Mouse (Mus musculus): Measurements from ENCODE around the gene Psma3. TPM values are rescaled to one million over a fixed set of nuclear protein-coding genes. Genes with fewer than 3 reads are reported as not detected.

The Psma3 gene
- polyA plus RNA-seq, 1 experiment from 2014 or later: 634 TPM

DNA sequence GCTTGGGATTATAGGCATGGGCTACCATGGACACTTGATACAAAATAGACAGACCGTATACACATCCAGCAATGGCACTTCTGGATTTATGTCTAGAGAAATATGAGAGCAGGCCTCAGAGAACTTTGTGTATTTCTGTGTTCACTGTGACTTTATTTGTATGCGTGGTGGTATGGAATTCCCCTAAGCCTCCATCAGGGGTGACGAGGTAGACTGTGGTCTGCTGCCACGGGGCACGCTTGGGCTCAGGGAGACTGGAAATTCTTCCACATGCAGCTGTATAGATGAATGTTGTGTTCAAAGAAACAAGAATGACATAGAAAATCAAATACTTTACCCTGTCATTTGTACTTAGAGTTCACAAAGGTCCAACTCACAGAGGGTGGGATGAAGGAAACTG, 56.3 kb downstream of the Psma3 start:
- H3K9me3 ChIP-seq: no peaks in the 10 kb centered on the region
- H3K27ac ChIP-seq: no peak overlapping the region
- no peak for ATAC-seq (ENCODE audit: low FRiP score, low read depth)
- peaks cover 63% of the 10 kb centered on the region for H3K36me3 ChIP-seq
- no peaks in the 10 kb centered on the region; the same call in 1 of the 2 replicates for H3K4me1 ChIP-seq
- H3K27me3 ChIP-seq: no peaks in the 10 kb centered on the region
- no peak overlapping the region for H3K4me3 ChIP-seq
- H3K4me2 ChIP-seq (replicated peaks): no peak overlapping the region
- H3K9ac ChIP-seq: no peak overlapping the region
- 95% methylated on average over 5 of the region's 5 CpGs for WGBS

DNA sequence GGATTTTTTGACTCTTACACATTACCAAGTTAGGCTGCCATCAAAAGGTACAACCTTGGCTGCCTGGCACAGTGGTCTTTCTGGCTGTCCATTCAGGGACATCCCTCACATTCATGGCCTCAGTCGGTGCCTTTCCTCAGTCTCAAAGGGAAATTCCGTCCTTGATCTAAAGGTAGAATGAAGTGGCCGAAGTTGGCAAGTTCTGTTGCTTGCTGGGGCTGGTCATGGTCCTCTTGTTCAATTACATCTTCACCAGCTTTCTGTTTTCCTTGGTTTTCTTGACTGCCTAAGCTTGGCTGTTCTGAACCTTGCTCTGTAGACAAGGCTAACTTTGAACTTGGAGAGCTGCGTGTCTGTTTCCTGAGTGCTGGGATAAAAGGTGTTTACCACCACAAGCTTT, 61.4 kb downstream of the Psma3 start:
- Histone ChIP-seq H3K27me3 (no peaks in the 10 kb centered on the region), H3K27ac (no peak overlapping the region), H3K4me3 (no peak overlapping the region), H3K9me3 (no peaks in the 10 kb centered on the region), H3K4me1 (no peaks in the 10 kb centered on the region), H3K36me3 (peaks cover 64% of the 10 kb centered on the region), H3K9ac (no peak overlapping the region), H3K4me2 (replicated peaks) (no peak overlapping the region)
- WGBS: 84% methylated on average over 4 of the region's 4 CpGs
- ATAC-seq (ENCODE audit: low FRiP score, low read depth): no peak

DNA sequence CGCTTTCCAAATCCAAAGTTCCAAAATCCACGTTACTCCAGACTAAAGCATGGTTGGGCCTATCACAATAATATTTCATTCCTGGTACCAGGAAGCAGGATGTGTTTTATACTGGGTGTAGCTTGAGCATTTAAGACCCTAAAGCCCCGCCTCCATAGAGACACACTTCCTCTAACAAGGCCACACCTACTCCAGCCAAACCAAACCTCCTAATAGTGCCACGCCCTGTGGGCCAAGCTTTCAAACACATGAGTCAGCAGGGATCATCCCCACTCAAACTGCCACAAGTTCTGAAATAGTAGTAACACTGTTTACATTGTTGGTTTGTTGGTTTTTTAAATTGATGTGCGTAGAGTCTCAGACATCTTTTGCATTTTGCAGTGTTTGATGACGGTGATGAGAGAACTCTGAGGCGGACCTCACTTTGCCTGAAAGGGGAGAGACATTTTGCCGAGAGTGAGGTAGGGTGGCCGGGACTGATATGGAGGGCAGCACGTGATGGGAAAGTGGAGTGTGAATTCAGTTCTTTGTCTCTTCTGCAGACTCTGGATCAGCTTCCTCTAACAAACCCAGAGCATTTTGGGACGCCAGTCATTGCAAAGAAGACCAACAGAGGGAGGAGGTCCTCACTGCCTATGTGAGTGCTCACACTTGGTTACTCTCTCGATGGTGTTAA, 62.4 kb downstream of the Psma3 start:
- Histone ChIP-seq H3K4me2 (replicated peaks) (no peak overlapping the region), H3K9me3 (no peaks in the 10 kb centered on the region), H3K36me3 (peaks cover 69% of the 10 kb centered on the region), H3K4me1 (no peaks in the 10 kb centered on the region), H3K27me3 (no peaks in the 10 kb centered on the region), H3K9ac (no peak overlapping the region), H3K27ac (no peak overlapping the region), H3K4me3 (no peak overlapping the region)
- ATAC-seq (ENCODE audit: low FRiP score, low read depth): no peak
- WGBS: 92% methylated on average over 12 of the region's 12 CpGs

DNA sequence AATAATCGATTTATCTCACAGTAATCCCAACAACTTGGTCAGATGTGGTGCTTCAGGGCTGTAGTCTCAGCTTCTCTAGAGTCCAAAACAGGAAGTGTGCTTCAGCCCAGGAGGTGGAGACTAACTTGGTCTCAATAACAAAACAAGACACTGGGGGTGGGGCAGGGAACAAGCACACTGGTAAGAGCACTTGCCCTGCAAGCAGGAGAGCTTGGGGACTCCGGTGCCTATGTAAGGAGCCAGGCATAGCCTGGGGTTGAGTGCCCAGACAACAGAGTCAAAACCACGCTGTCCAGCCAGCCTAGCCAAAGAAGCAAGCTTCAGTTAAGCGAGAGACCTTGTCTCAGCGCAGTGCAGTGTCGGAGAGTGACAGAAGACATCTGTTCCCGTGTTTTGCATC, 66.0 kb downstream of the Psma3 start:
- Histone ChIP-seq H3K9me3 (no peaks in the 10 kb centered on the region), H3K9ac (no peak overlapping the region), H3K27me3 (no peaks in the 10 kb centered on the region), H3K36me3 (peaks cover 75% of the 10 kb centered on the region), H3K4me1 (no peaks in the 10 kb centered on the region), H3K4me3 (no peak overlapping the region), H3K27ac (no peak overlapping the region), H3K4me2 (replicated peaks) (no peak overlapping the region)
- no peak for ATAC-seq (ENCODE audit: low FRiP score, low read depth)
- 94% methylated on average over 7 of the region's 7 CpGs for WGBS

DNA sequence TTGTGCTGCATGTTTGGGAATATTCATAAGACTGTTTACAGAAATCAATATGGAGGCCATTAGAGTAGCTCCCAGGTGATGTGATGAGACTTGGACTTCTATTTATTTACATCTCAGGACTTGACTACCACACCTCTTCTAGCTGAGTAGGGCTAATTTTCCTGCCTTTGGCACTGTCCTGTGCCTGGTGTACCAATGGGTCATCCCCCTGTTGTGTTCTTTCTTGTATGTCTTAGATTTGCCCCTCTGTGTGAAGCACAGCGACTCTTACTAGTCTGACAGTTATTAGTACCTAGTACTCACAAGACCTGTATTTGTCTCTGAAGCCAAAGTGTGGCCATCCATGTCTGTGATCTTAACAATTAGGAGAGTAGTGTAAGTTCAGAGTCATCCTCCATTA, 68.0 kb downstream of the Psma3 start:
- Histone ChIP-seq H3K4me3 (no peak overlapping the region), H3K27me3 (no peaks in the 10 kb centered on the region), H3K27ac (no peak overlapping the region), H3K36me3 (peaks cover 77% of the 10 kb centered on the region), H3K4me2 (replicated peaks) (no peak overlapping the region), H3K9me3 (no peaks in the 10 kb centered on the region), H3K9ac (no peak overlapping the region), H3K4me1 (peaks cover 5% of the 10 kb centered on the region)
- 88% methylated on average over 1 of the region's 1 CpGs for WGBS
- ATAC-seq (ENCODE audit: low FRiP score, low read depth): no peak

DNA sequence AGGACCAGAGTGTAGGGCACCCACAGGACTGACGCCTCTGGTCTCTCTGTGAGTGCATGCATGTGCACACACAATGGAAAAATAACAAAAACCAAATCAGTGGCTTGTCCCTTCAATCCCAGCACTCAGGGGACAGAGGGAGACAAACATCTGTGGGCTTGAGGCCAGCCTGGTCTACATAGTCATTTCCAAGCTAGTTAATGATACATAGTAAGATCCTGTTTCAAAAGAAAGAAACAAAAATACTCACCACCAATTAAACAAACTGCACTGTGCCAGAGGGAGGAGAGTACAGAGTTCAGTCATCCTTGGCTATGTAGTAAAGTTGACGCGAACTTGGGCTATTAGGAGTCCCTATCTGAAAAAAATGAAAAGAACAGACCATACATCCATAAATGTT, 69.2 kb downstream of the Psma3 start:
- Histone ChIP-seq H3K9ac (no peak overlapping the region), H3K4me1 (peaks cover 14% of the 10 kb centered on the region), H3K36me3 (peaks cover 69% of the 10 kb centered on the region), H3K27me3 (no peaks in the 10 kb centered on the region), H3K9me3 (no peaks in the 10 kb centered on the region), H3K4me2 (replicated peaks) (no peak overlapping the region), H3K27ac (no peak overlapping the region), H3K4me3 (no peak overlapping the region)
- 92% methylated on average over 3 of the region's 3 CpGs for WGBS
- ATAC-seq (ENCODE audit: low FRiP score, low read depth): no peak

DNA sequence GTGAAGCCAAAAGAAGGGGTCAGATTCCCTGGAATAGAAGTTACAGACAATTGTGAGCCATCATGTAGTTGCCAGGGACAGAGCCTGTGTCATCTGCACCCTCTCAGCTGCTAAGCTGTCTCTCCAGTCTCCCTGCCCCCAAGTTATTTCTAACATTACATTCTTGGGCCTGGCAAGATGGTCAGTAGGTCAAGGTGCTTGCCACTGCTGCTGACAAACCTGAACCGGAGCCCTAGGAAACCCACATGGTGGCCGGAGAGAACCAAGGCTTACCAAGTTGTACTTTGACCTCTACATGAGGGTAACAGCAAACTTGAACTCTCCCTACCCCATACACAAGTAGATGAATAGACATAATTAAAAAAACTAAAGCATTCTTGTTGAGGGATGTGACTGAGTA, 70.1 kb downstream of the Psma3 start:
- H3K9ac ChIP-seq: no peak overlapping the region
- no peak overlapping the region for H3K4me2 ChIP-seq (replicated peaks)
- no peaks in the 10 kb centered on the region for H3K27me3 ChIP-seq
- peaks cover 14% of the 10 kb centered on the region for H3K4me1 ChIP-seq
- peaks cover 63% of the 10 kb centered on the region for H3K36me3 ChIP-seq
- H3K27ac ChIP-seq: no peak overlapping the region
- 89% methylated on average over 2 of the region's 2 CpGs for WGBS
- no peak for ATAC-seq (ENCODE audit: low FRiP score, low read depth)
- H3K4me3 ChIP-seq: no peak overlapping the region
- no peaks in the 10 kb centered on the region for H3K9me3 ChIP-seq

Other genes with a start within 250 kb of the Psma3 start
- gene Frmd6, start 149.1 kb upstream of the Psma3 start, polyA plus RNA-seq (2015; fragmentation: Nextera tagmentation; extraction: Ambion mirVana): 60.7 and 68.6 TPM in 2 replicates
- gene Actr10, start 36.8 kb upstream of the Psma3 start, polyA plus RNA-seq (2015; fragmentation: Nextera tagmentation; extraction: Ambion mirVana): 244 and 273 TPM in 2 replicates
- gene Arid4a, start 41.4 kb downstream of the Psma3 start, polyA plus RNA-seq (2015; fragmentation: Nextera tagmentation; extraction: Ambion mirVana): 42.9 and 43.5 TPM in 2 replicates
- not detected in 2 replicates for gene Tomm20l, start 136.8 kb downstream of the Psma3 start, polyA plus RNA-seq (2015; fragmentation: Nextera tagmentation; extraction: Ambion mirVana)
- gene Timm9, start 162.1 kb downstream of the Psma3 start, polyA plus RNA-seq (2015; fragmentation: Nextera tagmentation; extraction: Ambion mirVana): 78.8 and 79.2 TPM in 2 replicates
- gene 2700049A03Rik, start 162.2 kb downstream of the Psma3 start, polyA plus RNA-seq (2015; fragmentation: Nextera tagmentation; extraction: Ambion mirVana): 16.0 and 18.6 TPM in 2 replicates

All from limb, embryonic 13.5 days (tissue).